Mouse (Mus musculus): Measurements from ENCODE around the gene Megf11. TPM values are rescaled to one million over a fixed set of nuclear protein-coding genes. Genes with fewer than 3 reads are reported as not detected.

Gene Megf11
- polyA plus RNA-seq, 1 experiment from 2014 or later: 0.27 TPM

DNA sequence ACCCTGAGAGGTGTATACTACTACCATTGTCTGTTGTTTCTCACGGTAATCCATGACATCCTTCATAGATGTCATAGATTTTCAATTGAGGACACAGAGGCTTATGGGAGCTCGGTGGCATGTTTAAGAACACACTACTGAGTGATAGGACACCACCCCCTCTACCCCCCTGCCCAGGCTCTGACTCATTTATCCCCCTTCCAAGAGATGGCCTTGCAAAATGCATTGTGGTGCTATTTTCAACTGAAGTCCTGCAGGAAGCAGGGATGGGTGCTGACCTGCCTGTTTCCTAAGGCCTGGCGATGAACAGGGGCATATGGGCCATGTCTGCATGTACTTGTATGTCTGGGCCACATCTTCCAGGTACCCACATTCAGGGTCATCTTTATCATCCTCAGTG is 119.0 kb downstream of the Megf11 start:
- Histone ChIP-seq H3K27me3 (replicated peaks) (peaks cover 29% of the 10 kb centered on the region), H3K27ac (no peak overlapping the region), H3K4me1 (no peaks in the 10 kb centered on the region), H3K9me3 (replicated peaks) (no peaks in the 10 kb centered on the region), H3K4me2 (no peak overlapping the region), H3K4me3 (no peak overlapping the region), H3K9ac (no peak overlapping the region), H3K36me3 (no peaks in the 10 kb centered on the region)
- no peak for ATAC-seq
- 76% methylated on average over 3 of the region's 3 CpGs for WGBS (ENCODE audit: insufficient replicate concordance)

DNA sequence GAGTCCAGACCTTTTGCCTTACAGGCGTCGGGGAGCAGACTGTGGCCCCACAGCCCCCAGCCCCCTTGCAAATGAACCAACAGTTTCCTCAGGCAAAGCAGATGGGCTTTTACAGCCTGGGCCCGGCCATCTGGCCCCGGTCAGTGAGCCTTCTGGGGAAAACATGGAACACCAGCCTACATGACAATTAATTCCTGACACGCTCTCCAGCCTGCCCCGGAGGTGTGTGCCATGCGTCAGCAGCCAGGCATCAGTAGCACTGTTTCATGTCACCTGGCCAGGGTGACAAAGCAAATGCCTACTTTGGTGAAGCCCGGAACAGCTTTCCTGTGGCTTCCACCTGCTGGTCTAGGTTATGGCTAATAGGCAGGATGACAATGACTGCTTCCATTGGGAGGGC is 119.5 kb downstream of the Megf11 start:
- no peaks in the 10 kb centered on the region for H3K4me1 ChIP-seq
- H3K27me3 ChIP-seq (replicated peaks): peaks cover 29% of the 10 kb centered on the region
- WGBS (ENCODE audit: insufficient replicate concordance): 76% methylated on average over 8 of the region's 8 CpGs
- no peak overlapping the region for H3K9ac ChIP-seq
- H3K36me3 ChIP-seq: no peaks in the 10 kb centered on the region
- ATAC-seq: no peak
- H3K4me3 ChIP-seq: no peak overlapping the region
- H3K9me3 ChIP-seq (replicated peaks): no peaks in the 10 kb centered on the region
- H3K4me2 ChIP-seq: no peak overlapping the region
- no peak overlapping the region for H3K27ac ChIP-seq

DNA sequence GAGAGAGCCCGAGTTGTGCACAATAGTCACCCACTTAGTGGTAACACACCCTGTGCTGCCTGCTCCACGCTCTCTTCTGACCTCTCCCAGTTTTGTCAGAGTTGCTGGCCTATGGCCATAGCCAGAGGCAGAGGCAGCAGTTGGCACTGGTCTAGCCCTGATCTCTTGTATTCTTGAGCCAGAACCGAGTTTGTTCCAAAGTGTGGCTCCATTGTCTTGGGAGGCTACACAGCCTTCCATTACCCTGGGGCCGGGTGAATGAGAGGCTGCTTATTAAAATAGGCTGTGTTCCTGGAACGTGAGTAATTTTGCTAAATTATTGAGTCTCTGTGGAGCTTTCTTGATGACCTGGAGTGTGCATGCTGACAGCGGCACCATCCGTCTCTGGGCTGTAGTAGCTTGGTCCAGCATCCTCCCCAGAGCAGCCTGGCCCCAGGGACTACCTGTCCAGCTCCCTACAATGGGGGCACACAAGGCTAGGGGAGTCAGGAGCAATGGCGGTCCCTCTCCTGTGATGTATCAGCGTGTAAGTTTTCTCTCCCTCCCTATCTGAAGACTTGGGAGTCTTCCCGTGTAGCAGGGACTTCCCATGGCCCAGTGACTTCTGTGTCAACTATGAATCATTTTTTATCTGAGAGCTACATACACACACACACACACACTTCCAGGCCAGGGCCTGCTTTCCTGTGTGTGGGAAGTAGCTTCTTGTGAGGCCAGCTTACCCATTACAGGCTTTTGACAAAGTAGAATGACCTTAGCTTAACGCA is 121.2 kb downstream of the Megf11 start:
- H3K4me1 ChIP-seq: no peaks in the 10 kb centered on the region
- 63% methylated on average over 11 of the region's 11 CpGs for WGBS (ENCODE audit: insufficient replicate concordance)
- no peak overlapping the region for H3K4me3 ChIP-seq
- H3K9ac ChIP-seq: no peak overlapping the region
- ATAC-seq: no peak
- H3K27ac ChIP-seq: no peak overlapping the region
- peaks cover 36% of the 10 kb centered on the region for H3K27me3 ChIP-seq (replicated peaks)
- H3K4me2 ChIP-seq: no peak overlapping the region
- H3K9me3 ChIP-seq (replicated peaks): no peaks in the 10 kb centered on the region
- no peaks in the 10 kb centered on the region for H3K36me3 ChIP-seq

DNA sequence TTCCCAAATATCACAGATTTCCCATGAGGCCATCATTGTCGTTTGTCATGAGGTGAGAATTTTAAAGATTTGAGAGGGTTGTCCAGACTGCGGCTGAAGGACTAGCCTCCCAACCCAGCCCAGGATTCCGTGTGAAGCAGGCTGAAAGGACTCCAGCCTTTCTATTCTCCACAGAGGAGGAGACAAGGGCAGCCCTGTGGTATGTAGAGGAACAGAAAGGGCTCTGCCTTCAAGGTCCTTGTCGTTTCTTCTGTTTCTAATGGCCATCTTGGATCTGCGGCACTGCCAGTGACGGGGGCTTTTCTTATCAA is 121.7 kb downstream of the Megf11 start:
- no peak overlapping the region for H3K27ac ChIP-seq
- no peak for ATAC-seq
- WGBS (ENCODE audit: insufficient replicate concordance): 66% methylated on average over 6 of the region's 6 CpGs

DNA sequence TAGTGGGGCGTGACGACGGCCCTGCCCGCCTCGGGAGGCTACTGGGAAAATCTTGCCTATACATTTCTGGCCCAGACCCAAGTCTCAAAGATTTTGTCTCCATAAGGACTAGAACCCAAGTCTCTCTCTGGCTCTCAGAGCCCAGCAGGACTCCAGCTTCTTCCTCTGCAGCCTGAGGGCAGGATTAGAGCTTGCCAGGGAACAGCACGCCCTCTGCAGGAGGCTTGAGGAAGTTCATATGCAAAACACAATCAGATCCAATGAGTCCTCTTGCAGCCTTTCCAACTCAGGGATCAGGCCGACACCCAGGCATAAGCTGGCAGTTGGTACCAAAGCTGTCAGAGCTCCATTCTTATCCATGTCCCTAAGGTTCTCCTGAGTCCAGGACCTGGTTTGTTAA is 122.6 kb downstream of the Megf11 start:
- Histone ChIP-seq H3K4me1 (peaks cover 4% of the 10 kb centered on the region), H3K9ac (no peak overlapping the region), H3K4me3 (no peak overlapping the region), H3K27ac (no peak overlapping the region), H3K9me3 (replicated peaks) (no peaks in the 10 kb centered on the region), H3K27me3 (replicated peaks) (peaks cover 47% of the 10 kb centered on the region), H3K4me2 (no peak overlapping the region), H3K36me3 (no peaks in the 10 kb centered on the region)
- WGBS (ENCODE audit: insufficient replicate concordance): 60% methylated on average over 7 of the region's 7 CpGs
- ATAC-seq: no peak

More for the DNA sequence above, 121.7 kb downstream of the Megf11 start:
- Histone ChIP-seq H3K9ac (no peak overlapping the region), H3K27me3 (replicated peaks) (peaks cover 41% of the 10 kb centered on the region), H3K4me2 (no peak overlapping the region), H3K36me3 (no peaks in the 10 kb centered on the region), H3K9me3 (replicated peaks) (no peaks in the 10 kb centered on the region), H3K4me1 (no peaks in the 10 kb centered on the region), H3K4me3 (no peak overlapping the region)

DNA sequence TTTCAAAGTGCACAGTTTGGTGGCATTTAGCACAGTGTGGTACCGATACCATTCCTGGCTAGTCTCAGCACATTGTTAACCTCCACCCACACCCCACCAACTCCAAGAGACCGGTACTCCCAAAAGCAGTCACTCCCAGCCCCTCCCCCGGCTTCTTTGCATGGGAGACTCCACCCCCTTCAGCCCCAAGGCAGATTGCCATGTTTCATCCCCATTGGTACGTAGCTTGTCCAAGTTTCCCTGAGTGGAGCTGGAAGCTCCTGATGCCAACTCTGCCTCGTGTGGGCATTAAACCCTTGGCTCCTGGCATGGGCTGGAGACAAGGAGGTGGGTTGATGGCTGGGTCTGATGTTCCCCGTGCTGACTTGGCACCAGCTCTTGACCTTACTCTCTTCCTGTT is 129.4 kb downstream of the Megf11 start:
- ATAC-seq: no peak
- no peaks in the 10 kb centered on the region for H3K36me3 ChIP-seq
- WGBS (ENCODE audit: insufficient replicate concordance): 49% methylated on average over 6 of the region's 6 CpGs
- H3K27ac ChIP-seq: no peak overlapping the region
- H3K4me1 ChIP-seq: peaks cover 19% of the 10 kb centered on the region
- H3K9ac ChIP-seq: no peak overlapping the region
- peaks cover 46% of the 10 kb centered on the region for H3K27me3 ChIP-seq (replicated peaks)
- no peaks in the 10 kb centered on the region for H3K9me3 ChIP-seq (replicated peaks)
- no peak overlapping the region for H3K4me3 ChIP-seq
- no peak overlapping the region for H3K4me2 ChIP-seq

DNA sequence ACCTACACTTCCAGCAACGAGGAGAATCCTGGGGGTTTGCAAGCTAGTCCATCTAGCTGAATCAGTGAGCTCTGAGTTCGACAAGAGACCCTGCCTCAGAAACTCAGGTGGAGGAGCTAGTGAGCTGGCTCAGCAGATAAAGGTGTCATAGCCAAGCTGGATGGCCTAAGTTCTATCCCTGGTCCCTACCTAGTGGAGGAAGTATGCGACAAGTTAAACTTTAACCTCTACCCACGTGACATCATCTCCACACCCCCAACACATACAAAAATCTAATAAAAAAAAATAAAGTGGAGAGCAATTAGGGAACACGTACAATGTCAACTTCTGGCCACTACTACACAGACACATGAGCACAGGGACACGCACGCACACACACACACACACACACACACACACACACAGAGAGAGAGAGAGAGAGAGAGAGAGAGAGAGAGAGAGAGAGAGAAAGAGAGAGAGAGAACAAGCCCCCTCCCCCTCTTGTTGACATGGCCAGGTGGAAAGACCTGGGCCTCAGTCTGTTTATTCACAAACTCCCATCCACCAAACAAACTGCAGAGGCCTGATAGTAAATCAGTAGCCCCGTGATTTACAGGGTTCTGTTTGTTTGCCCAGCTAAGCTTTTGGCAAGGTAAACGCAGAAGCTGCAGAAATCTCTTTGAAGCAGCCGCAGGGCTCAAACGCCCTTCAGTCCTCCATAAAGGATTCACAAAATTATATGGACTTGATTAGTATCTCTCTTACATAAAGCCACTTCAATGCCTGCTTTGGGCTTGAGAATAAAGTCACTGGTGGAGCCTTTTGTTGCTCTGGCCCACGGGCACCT is 134.7 kb downstream of the Megf11 start:
- H3K27ac ChIP-seq: no peak overlapping the region
- no peak for ATAC-seq
- no peak overlapping the region for H3K4me3 ChIP-seq
- H3K4me1 ChIP-seq: peaks cover 2% of the 10 kb centered on the region
- H3K36me3 ChIP-seq: no peaks in the 10 kb centered on the region
- no peaks in the 10 kb centered on the region for H3K9me3 ChIP-seq (replicated peaks)
- WGBS (ENCODE audit: insufficient replicate concordance): 55% methylated on average over 12 of the region's 12 CpGs
- H3K9ac ChIP-seq: no peak overlapping the region
- peaks cover 54% of the 10 kb centered on the region for H3K27me3 ChIP-seq (replicated peaks)
- no peak overlapping the region for H3K4me2 ChIP-seq

DNA sequence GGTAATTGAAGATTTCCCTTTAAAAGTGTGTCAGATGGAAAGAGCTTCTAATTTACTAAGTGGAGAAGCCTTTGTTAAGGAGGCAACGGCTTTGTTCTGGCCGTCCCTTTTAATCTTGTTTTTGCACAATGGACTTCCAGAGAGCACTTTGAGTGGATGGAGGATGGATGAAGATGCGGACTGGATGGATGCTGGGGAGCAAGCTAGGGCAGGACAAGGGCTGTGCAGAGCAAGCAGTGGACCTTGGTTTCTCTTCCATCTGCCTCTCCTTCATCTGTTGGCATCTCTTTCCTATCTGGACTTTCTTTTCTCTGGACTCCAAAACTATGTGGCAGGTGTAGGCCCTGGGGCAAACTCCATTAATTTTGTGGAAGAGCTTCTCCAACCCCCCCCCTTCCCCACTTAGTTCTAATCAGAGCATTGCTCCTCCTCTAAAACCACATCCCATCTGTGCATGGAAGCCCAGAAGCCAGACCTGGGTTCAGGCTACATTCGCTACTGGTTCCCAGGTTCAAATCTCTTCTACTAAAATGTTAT is 135.4 kb downstream of the Megf11 start:
- Histone ChIP-seq H3K4me1 (no peaks in the 10 kb centered on the region; the same call in 1 of the 2 replicates), H3K9me3 (replicated peaks) (no peaks in the 10 kb centered on the region), H3K4me3 (no peak overlapping the region), H3K9ac (no peak overlapping the region), H3K36me3 (no peaks in the 10 kb centered on the region), H3K27me3 (replicated peaks) (peaks cover 50% of the 10 kb centered on the region), H3K27ac (no peak overlapping the region), H3K4me2 (no peak overlapping the region)
- 58% methylated on average over 4 of the region's 4 CpGs for WGBS (ENCODE audit: insufficient replicate concordance)
- ATAC-seq: no peak

DNA sequence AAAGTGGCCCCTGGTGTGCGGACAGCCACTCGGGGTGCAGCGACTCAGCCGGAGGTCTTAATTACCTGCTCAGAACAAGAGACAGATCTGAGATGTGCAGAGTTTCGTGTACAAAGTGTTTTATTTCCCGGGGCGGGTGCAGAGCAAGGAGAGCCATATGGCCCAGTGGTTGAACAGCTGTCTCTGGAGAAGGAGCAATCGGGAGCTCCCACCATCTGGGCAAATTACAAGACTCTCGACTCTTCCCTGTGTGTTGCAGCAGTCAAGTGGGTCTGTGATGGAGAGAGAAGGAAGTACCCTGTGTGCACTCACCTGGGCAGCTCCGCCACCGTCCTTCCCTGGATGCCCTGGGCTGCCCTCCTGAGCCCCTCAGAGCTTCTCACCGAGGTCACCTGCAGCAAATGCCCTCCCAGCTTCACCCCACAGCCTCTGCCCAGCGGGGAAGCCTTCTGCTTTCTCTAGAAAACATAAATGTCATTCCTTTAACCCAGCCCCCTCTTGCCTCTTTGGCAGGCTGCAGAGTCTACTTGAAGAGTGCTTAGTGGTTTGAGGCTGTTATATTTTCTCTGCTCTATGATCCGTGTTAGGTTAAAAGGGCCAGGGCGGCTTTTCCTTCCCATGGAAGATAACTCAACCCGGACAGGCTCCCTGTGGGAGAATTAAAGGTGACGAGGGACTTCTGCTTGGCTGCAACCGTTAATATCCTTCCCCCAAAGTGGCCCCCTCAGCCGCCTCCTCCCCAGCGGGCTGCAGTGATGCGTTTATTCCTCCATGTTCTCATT is 138.0 kb downstream of the Megf11 start:
- ATAC-seq: no peak
- Histone ChIP-seq H3K4me2 (no peak overlapping the region), H3K36me3 (no peaks in the 10 kb centered on the region), H3K4me3 (no peak overlapping the region), H3K9ac (no peak overlapping the region), H3K4me1 (no peaks in the 10 kb centered on the region; the same call in 1 of the 2 replicates), H3K27ac (no peak overlapping the region), H3K27me3 (replicated peaks) (peaks cover 35% of the 10 kb centered on the region), H3K9me3 (replicated peaks) (no peaks in the 10 kb centered on the region)
- WGBS (ENCODE audit: insufficient replicate concordance): 67% methylated on average over 21 of the region's 21 CpGs

DNA sequence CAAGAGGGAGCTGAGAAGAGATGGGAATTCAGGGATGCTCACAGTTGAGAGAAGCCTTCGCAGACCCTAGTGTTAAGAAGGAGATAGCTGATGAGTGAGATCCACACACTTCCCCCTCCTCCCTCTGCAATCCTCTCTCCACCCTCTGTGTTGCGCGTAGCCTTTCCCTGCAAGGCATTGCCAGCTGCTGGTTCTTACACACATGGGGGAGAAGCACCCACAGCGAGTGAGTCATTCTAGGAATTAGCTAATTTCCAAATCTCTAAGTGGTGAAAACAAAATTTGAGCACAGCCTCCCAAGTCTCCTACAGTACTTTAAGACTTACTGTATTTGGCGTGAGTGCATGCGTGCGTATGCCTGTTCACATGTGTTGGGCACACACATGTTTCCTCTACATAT is 142.6 kb downstream of the Megf11 start:
- H3K27me3 ChIP-seq (replicated peaks): peaks cover 17% of the 10 kb centered on the region
- no peak overlapping the region for H3K27ac ChIP-seq
- no peaks in the 10 kb centered on the region for H3K36me3 ChIP-seq
- no peak overlapping the region for H3K4me2 ChIP-seq
- H3K9me3 ChIP-seq (replicated peaks): no peaks in the 10 kb centered on the region
- no peak overlapping the region for H3K9ac ChIP-seq
- H3K4me3 ChIP-seq: no peak overlapping the region
- 77% methylated on average over 7 of the region's 7 CpGs for WGBS (ENCODE audit: insufficient replicate concordance)
- H3K4me1 ChIP-seq: peaks cover 32% of the 10 kb centered on the region
- ATAC-seq: no peak

DNA sequence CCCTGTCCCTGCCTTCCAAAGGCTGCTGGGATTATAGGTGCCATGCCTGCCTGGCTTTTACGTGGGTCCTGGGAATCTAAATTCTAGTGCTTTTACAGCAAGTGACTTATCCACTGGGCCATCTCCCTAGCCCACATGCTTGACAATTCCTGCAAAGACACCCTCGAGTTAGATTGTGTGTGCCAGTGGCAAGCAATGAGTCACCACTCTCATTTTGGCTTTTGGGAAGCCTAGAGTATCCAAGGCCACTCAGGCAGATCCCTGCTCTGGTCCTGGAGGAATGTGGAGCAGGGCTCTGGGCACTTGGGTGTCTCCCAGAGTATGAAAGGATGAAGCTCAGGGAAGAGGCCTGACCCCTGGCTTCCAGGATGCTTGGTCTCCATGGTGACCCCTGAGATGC is 143.2 kb downstream of the Megf11 start:
- no peak overlapping the region for H3K27ac ChIP-seq
- H3K4me1 ChIP-seq: peaks cover 36% of the 10 kb centered on the region
- no peak for ATAC-seq
- no peaks in the 10 kb centered on the region for H3K9me3 ChIP-seq (replicated peaks)
- H3K36me3 ChIP-seq: no peaks in the 10 kb centered on the region
- H3K27me3 ChIP-seq (replicated peaks): peaks cover 11% of the 10 kb centered on the region
- H3K4me3 ChIP-seq: no peak overlapping the region
- no peak overlapping the region for H3K4me2 ChIP-seq
- WGBS (ENCODE audit: insufficient replicate concordance): 46% methylated on average over 2 of the region's 2 CpGs
- H3K9ac ChIP-seq: no peak overlapping the region

DNA sequence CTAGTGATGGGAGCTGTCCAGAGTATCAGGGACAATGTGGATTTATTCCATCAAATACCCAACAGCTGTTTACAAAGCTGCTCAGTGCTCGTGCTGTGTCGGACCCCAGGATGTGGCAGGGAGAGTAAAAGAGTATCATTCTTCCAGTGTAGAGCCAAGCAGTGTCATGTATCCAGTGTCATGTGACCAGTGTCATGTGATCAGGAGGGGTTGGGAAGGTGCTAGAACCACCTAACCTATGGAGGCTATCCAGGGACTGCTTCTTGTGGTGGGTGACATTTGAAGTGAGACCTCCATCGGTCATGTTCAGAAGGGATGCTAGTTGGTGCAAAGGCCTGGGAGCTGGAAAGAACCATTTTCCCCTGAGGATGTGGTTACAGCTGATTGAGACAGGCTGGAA is 146.5 kb downstream of the Megf11 start:
- H3K4me1 ChIP-seq: peaks cover 69% of the 10 kb centered on the region
- no peaks in the 10 kb centered on the region for H3K9me3 ChIP-seq (replicated peaks)
- H3K9ac ChIP-seq: no peak overlapping the region
- H3K27me3 ChIP-seq (replicated peaks): no peaks in the 10 kb centered on the region
- H3K4me2 ChIP-seq: no peak overlapping the region
- no peak for ATAC-seq
- no peaks in the 10 kb centered on the region for H3K36me3 ChIP-seq
- H3K27ac ChIP-seq: peak overlapping the region; percentile 99
- 84% methylated on average over 3 of the region's 3 CpGs for WGBS (ENCODE audit: insufficient replicate concordance)
- no peak overlapping the region for H3K4me3 ChIP-seq
